Mouse (Mus musculus): ENCODE measurements around the gene Sema4f. TPM values are rescaled to one million over a fixed set of nuclear protein-coding genes. Genes with fewer than 3 reads are reported as not detected.
A peak's percentile ranks its signal among the peaks of the same experiment; 100 is the strongest.

The Sema4f gene
- total and polyA plus RNA-seq, 2 experiments from 2014 or later = not detected

DNA sequence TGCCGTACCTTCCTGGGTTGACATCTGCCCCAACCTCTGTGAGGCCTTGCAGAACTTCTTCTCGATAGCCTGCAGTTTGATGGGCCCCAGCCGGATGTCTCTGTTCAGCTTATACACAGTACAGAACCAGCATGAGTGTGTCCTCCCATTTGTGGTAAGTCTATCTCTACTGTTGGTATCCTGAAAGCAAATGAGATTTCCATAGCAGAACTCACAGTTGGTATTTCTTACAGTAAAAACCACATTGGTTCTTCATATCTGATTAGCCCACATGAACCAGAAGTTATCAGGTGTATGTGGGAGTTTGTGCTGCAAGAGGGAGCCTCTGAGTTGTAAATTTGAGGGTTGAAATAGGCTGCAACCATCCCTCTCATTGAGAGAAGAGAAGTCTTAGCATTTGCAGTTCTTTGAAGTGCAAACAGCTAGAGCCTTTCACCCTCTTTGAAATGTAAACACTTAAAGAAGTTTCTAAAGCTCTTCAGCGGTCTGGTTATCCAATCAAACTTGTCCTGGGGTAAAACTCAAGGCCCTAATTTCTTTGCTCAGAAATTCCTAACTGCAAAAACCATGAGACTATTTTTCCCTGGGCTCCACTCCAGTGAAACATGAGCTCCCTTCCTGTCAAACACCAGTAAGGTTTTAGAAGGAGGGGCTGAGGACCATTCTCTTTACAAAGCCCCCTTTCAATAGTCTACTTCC is 17.1 kb upstream of the Sema4f start:
- Histone ChIP-seq H3K4me2 (ENCODE audit: low read depth, low read length) (no peak overlapping the region), H3K27me3 (ENCODE audit: control insufficient read depth, insufficient read depth, low read length) (no peaks in the 10 kb centered on the region), H3K9ac (replicated peaks; ENCODE audit: low read depth, low read length) (no peak overlapping the region), H3K9me3 (replicated peaks; ENCODE audit: control insufficient read depth, low read length) (no peaks in the 10 kb centered on the region), H3K27ac (ENCODE audit: low read depth) (no peak overlapping the region), H3K4me1 (ENCODE audit: control insufficient read depth, insufficient read depth) (no peaks in the 10 kb centered on the region), H3K36me3 (replicated peaks; ENCODE audit: control insufficient read depth, insufficient read depth, low read length) (no peaks in the 10 kb centered on the region), H3K4me3 (ENCODE audit: low read depth, low read length) (no peak overlapping the region)
- 52% methylated on average over 4 of the region's 4 CpGs for WGBS
- ATAC-seq (ENCODE audit: insufficient read depth, low read depth) (no peak), DNase-seq (ENCODE audit: low spot score) (no peak)
- no peak for TF ChIP-seq CTCF (IDR thresholded peaks at IDR 0.05; ENCODE audit: low read depth)
- no peak for TF ChIP-seq EP300 (IDR thresholded peaks at IDR 0.05; ENCODE audit: low read depth)

DNA sequence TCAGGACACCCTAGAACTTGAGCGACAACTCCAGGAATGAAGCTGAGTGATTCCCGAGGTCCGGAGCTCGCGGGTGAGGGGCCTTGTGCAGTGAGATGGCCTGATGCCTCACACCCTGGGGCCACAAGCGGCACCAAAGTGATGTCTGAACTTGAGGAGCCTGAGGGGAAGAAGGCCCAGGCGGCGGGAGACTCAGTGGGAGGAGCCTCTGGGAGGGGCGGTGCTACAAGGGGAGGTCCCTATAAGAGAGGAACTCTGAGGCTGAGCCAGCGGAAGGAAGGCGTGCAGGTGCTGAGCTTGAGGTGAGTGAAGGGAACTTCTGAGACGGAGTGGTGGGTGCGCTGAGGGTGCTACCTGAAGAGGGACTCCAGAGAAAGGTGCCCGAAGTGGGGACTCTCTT is 7.1 kb upstream of the Sema4f start, which contains the start of gene M1ap:
M1ap (plus strand) TSS at position 252 of the 400 bp plus-strand sequence.
- peaks cover 3% of the 10 kb centered on the region; the same call in 1 of the 2 replicates for H3K9me3 ChIP-seq (replicated peaks; ENCODE audit: control insufficient read depth, low read length)
- no peaks in the 10 kb centered on the region for H3K27me3 ChIP-seq (ENCODE audit: control insufficient read depth, insufficient read depth, low read length)
- H3K27ac ChIP-seq (ENCODE audit: low read depth) = no peak within 1 kb of the TSS
- H3K9ac ChIP-seq (replicated peaks; ENCODE audit: low read depth, low read length) = no peak within 1 kb of the TSS
- 58% methylated on average over 14 of the region's 14 CpGs for WGBS
- H3K4me3 ChIP-seq (ENCODE audit: low read depth, low read length) = no peak within 1 kb of the TSS
- no peaks in the 10 kb centered on the region for H3K36me3 ChIP-seq (replicated peaks; ENCODE audit: control insufficient read depth, insufficient read depth, low read length)
- TF ChIP-seq CTCF (IDR thresholded peaks at IDR 0.05; ENCODE audit: low read depth) (no peak), EP300 (IDR thresholded peaks at IDR 0.05; ENCODE audit: low read depth) (no peak)
- no peak within 1 kb of the TSS for H3K4me2 ChIP-seq (ENCODE audit: low read depth, low read length)
- H3K4me1 ChIP-seq (ENCODE audit: control insufficient read depth, insufficient read depth) = no peaks in the 10 kb centered on the region
- no peak for DNase-seq (ENCODE audit: low spot score)
- no peak for ATAC-seq (ENCODE audit: insufficient read depth, low read depth)

DNA sequence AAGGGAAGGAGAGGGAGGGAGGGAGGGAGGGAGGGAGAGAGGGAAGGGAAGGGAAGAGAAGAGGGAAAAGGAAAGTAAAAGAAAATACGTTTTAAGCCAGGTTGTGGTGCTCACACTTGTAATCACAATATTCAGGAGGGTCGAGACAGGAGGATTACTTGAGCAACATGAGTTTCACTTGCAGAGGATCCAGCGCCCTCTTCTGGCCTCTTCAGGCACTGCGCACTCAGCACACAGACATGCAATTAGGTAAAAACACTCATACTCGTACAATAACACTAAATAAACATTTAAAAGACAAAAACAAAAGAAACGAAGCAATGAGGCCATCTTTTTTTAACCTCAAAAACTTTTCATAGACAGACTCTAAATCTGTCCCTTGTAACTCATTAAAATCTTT is 6.2 kb upstream of the Sema4f start:
- Histone ChIP-seq H3K36me3 (replicated peaks; ENCODE audit: control insufficient read depth, insufficient read depth, low read length) (no peaks in the 10 kb centered on the region), H3K27me3 (ENCODE audit: control insufficient read depth, insufficient read depth, low read length) (no peaks in the 10 kb centered on the region), H3K4me1 (ENCODE audit: control insufficient read depth, insufficient read depth) (no peaks in the 10 kb centered on the region), H3K27ac (ENCODE audit: low read depth) (no peak overlapping the region), H3K4me2 (ENCODE audit: low read depth, low read length) (no peak overlapping the region), H3K4me3 (ENCODE audit: low read depth, low read length) (no peak overlapping the region), H3K9ac (replicated peaks; ENCODE audit: low read depth, low read length) (no peak overlapping the region), H3K9me3 (replicated peaks; ENCODE audit: control insufficient read depth, low read length) (peaks cover 3% of the 10 kb centered on the region; the same call in 1 of the 2 replicates)
- ATAC-seq (ENCODE audit: insufficient read depth, low read depth) (no peak), DNase-seq (ENCODE audit: low spot score) (no peak)
- TF ChIP-seq CTCF (IDR thresholded peaks at IDR 0.05; ENCODE audit: low read depth) (peak; percentile 28), EP300 (IDR thresholded peaks at IDR 0.05; ENCODE audit: low read depth) (no peak)
- 42% methylated on average over 6 of the region's 6 CpGs for WGBS

DNA sequence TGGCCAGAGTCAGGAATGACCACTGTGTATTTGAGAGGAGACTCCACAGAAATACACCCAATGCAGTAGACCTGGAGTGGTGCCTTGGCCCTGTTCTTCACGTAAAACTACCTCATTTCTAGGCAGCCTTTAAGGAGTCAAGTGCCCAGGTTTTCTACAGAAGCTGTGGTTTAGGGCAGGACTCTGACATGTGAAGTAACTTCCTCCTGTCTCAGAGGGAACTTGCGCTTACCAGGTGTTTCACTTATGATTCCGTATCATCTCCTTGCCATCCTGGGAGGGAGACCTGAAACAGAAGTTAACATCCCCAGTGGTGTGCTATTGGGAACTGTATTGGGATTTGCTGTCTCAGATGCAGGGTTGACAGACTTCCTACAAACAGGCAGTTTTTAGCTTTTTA is 1.2 kb upstream of the Sema4f start:
- TF ChIP-seq CTCF (IDR thresholded peaks at IDR 0.05; ENCODE audit: low read depth) (no peak), EP300 (IDR thresholded peaks at IDR 0.05; ENCODE audit: low read depth) (no peak)
- H3K4me1 ChIP-seq (ENCODE audit: control insufficient read depth, insufficient read depth) = no peaks in the 10 kb centered on the region
- H3K4me3 ChIP-seq (ENCODE audit: low read depth, low read length) = no peak overlapping the region
- DNase-seq (ENCODE audit: low spot score) = no peak
- WGBS = 81% methylated on average over 3 of the region's 3 CpGs
- ATAC-seq (ENCODE audit: insufficient read depth, low read depth) = no peak
- H3K4me2 ChIP-seq (ENCODE audit: low read depth, low read length) = no peak overlapping the region
- peaks cover 27% of the 10 kb centered on the region for H3K27me3 ChIP-seq (ENCODE audit: control insufficient read depth, insufficient read depth, low read length)
- H3K9me3 ChIP-seq (replicated peaks; ENCODE audit: control insufficient read depth, low read length) = peaks cover 3% of the 10 kb centered on the region; the same call in 1 of the 2 replicates
- no peaks in the 10 kb centered on the region for H3K36me3 ChIP-seq (replicated peaks; ENCODE audit: control insufficient read depth, insufficient read depth, low read length)
- no peak overlapping the region for H3K27ac ChIP-seq (ENCODE audit: low read depth)
- no peak overlapping the region for H3K9ac ChIP-seq (replicated peaks; ENCODE audit: low read depth, low read length)

DNA sequence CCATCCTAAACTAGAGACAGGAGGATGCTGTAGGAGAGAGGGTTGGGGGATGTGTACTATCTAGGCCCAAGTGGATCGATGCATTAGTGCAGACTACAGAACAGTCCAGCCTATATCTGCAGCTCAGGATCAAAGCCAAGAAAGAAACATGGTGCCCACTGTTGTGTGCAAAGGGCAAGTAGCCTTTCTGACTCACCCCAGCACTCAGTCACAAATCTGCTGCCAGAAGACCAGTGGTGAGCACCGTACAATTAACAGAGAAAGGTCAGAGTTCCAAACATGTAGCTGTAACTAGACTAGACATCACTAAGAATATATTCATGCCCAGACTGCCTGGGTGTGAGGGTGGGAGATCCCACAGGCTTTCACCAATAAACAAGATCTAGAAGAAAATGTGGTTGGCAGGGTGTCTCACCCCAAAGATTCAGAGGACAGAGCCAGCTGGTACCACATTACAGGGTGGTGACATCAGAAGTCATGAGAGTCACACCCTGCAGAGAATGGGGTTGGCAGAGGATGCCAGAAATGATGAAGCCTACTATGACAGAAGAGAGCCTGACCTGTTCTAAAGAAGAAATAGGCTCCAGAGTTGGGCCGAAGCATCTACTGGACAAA is 4.8 kb downstream of the Sema4f start:
- H3K9me3 ChIP-seq (replicated peaks; ENCODE audit: control insufficient read depth, low read length) = no peaks in the 10 kb centered on the region
- no peak overlapping the region for H3K4me2 ChIP-seq (ENCODE audit: low read depth, low read length)
- H3K36me3 ChIP-seq (replicated peaks; ENCODE audit: control insufficient read depth, insufficient read depth, low read length) = no peaks in the 10 kb centered on the region
- ATAC-seq (ENCODE audit: insufficient read depth, low read depth) (no peak), DNase-seq (ENCODE audit: low spot score) (no peak)
- H3K27ac ChIP-seq (ENCODE audit: low read depth) = no peak overlapping the region
- TF ChIP-seq CTCF (IDR thresholded peaks at IDR 0.05; ENCODE audit: low read depth) = no peak
- TF ChIP-seq EP300 (IDR thresholded peaks at IDR 0.05; ENCODE audit: low read depth) = no peak
- no peak overlapping the region for H3K4me3 ChIP-seq (ENCODE audit: low read depth, low read length)
- H3K4me1 ChIP-seq (ENCODE audit: control insufficient read depth, insufficient read depth) = no peaks in the 10 kb centered on the region
- no peak overlapping the region for H3K9ac ChIP-seq (replicated peaks; ENCODE audit: low read depth, low read length)
- 77% methylated on average over 3 of the region's 3 CpGs for WGBS
- peaks cover 20% of the 10 kb centered on the region for H3K27me3 ChIP-seq (ENCODE audit: control insufficient read depth, insufficient read depth, low read length)

Measured in heart, postnatal 0 days (tissue).